Mouse (Mus musculus) hindbrain, embryonic 12.5 days (tissue): ENCODE measurements around the gene Mgat5. TPM values are rescaled to one million over a fixed set of nuclear protein-coding genes. Genes with fewer than 3 reads are reported as not detected.
A peak's percentile ranks its signal among the peaks of the same experiment; 100 is the strongest.

Source experiments
- ATAC-seq: fragments of 200-750 bp; cut with Nextera tagmentation; 2 replicates; pipeline ENCODE4 v1.8.0; 2017; ENCODE audit warnings: moderate TSS enrichment; ENCODE audit not compliant: low FRiP score
- H3K27ac ChIP-seq: fragments of 300-500 bp; sonication (generic); 2 replicates; pipeline ENCODE4 v1.5.1; 2016; ENCODE audit warnings: mild to moderate bottlenecking
- H3K27me3 ChIP-seq: fragments of 300-500 bp; sonication (generic); 2 replicates; pipeline ENCODE4 v1.6.1; 2016; ENCODE audit warnings: mild to moderate bottlenecking
- H3K36me3 ChIP-seq: fragments of 300-500 bp; sonication (generic); 2 replicates; pipeline ENCODE4 v1.6.1; 2016; ENCODE audit warnings: mild to moderate bottlenecking
- H3K4me1 ChIP-seq: fragments of 300-500 bp; sonication (generic); 2 replicates; pipeline ENCODE4 v1.6.1; 2016
- H3K4me2 ChIP-seq: fragments of 300-500 bp; sonication (generic); replicated peaks from 2 replicates; pipeline ENCODE4 v1.6.1; 2016; ENCODE audit warnings: mild to moderate bottlenecking
- H3K4me3 ChIP-seq: fragments of 300-500 bp; sonication (generic); 2 replicates; pipeline ENCODE4 v1.5.1; 2016; ENCODE audit warnings: mild to moderate bottlenecking
- H3K9ac ChIP-seq: fragments of 300-500 bp; sonication (generic); 2 replicates; pipeline ENCODE4 v1.6.1; 2016; ENCODE audit warnings: mild to moderate bottlenecking, moderate library complexity
- H3K9me3 ChIP-seq: fragments of 300-500 bp; sonication (generic); replicated peaks from 2 replicates; pipeline ENCODE4 v1.6.1; 2016; ENCODE audit warnings: mild to moderate bottlenecking
- WGBS: fragments of 180-500 bp; shearing (Covaris S2); methylation state at CpG from one replicate; pipeline ENCODE4 v1.1.7; 2016; 5-methylcytosine and 5-hydroxymethylcytosine counted together
- polyA plus RNA-seq: library from polyadenylated mRNA; unstranded; fragments of >200 nt; fragmentation: Nextera tagmentation; extraction: Ambion mirVana; gene quantifications from 2 replicates; pipeline ENCODE4 v1.2.1, GENCODE M21; 2016

The Mgat5 gene
- polyA plus RNA-seq, 1 experiment from 2014 or later, result 10.3 TPM

- Histone ChIP-seq H3K4me1 (peaks cover 8% of the 10 kb centered on the region), H3K36me3 (no peaks in the 10 kb centered on the region), H3K9ac (no peak overlapping the region), H3K9me3 (no peaks in the 10 kb centered on the region), H3K4me3 (no peak overlapping the region), H3K27ac (no peak overlapping the region), H3K27me3 (no peaks in the 10 kb centered on the region), H3K4me2 (no peak overlapping the region)
- 88% methylated on average over 4 of the region's 4 CpGs for WGBS
- ATAC-seq, result no peak
Observed at GRCm38 (mm10) chr1:127219621-127220020, 14.8 kb downstream of the Mgat5 start.

- no peak overlapping the region for H3K27ac ChIP-seq
- H3K27me3 ChIP-seq, result no peaks in the 10 kb centered on the region
- H3K4me1 ChIP-seq, result peaks cover 4% of the 10 kb centered on the region
- 89% methylated on average over 8 of the region's 8 CpGs for WGBS
- H3K9ac ChIP-seq, result no peak overlapping the region
- H3K9me3 ChIP-seq, result no peaks in the 10 kb centered on the region
- no peak overlapping the region for H3K4me3 ChIP-seq
- H3K4me2 ChIP-seq, result no peak overlapping the region
- no peak for ATAC-seq
- no peaks in the 10 kb centered on the region for H3K36me3 ChIP-seq
Observed at GRCm38 (mm10) chr1:127221998-127222736, 17.4 kb downstream of the Mgat5 start.

- ATAC-seq, result no peak
- H3K4me2 ChIP-seq, result no peak overlapping the region
- H3K4me1 ChIP-seq, result no peaks in the 10 kb centered on the region
- no peak overlapping the region for H3K4me3 ChIP-seq
- H3K27ac ChIP-seq, result no peak overlapping the region
- H3K36me3 ChIP-seq, result no peaks in the 10 kb centered on the region
- no peaks in the 10 kb centered on the region for H3K27me3 ChIP-seq
- WGBS, result 89% methylated on average over 5 of the region's 5 CpGs
- no peak overlapping the region for H3K9ac ChIP-seq
- H3K9me3 ChIP-seq, result no peaks in the 10 kb centered on the region
Observed at GRCm38 (mm10) chr1:127225060-127225459, 20.2 kb downstream of the Mgat5 start.

GRCm38 (mm10) chr1:127229011-127229410, 24.2 kb downstream of the Mgat5 start:
- Histone ChIP-seq H3K4me1 (0 out of 2 replicates have a peak, but pooled peaks cover 5% of the 10 kb centered on the region), H3K9me3 (no peaks in the 10 kb centered on the region), H3K9ac (no peak overlapping the region), H3K4me2 (no peak overlapping the region), H3K27ac (no peak overlapping the region), H3K27me3 (no peaks in the 10 kb centered on the region), H3K4me3 (no peak overlapping the region), H3K36me3 (no peaks in the 10 kb centered on the region)
- 88% methylated on average over 2 of the region's 2 CpGs for WGBS
- ATAC-seq, result no peak

GRCm38 (mm10) chr1:127230468-127230867, 25.7 kb downstream of the Mgat5 start:
- Histone ChIP-seq H3K9me3 (no peaks in the 10 kb centered on the region), H3K4me2 (no peak overlapping the region), H3K27ac (no peak overlapping the region), H3K4me3 (no peak overlapping the region), H3K27me3 (no peaks in the 10 kb centered on the region), H3K4me1 (0 out of 2 replicates have a peak, but pooled peaks cover 5% of the 10 kb centered on the region), H3K36me3 (no peaks in the 10 kb centered on the region), H3K9ac (no peak overlapping the region)
- WGBS, result 74% methylated on average over 2 of the region's 2 CpGs
- no peak for ATAC-seq

- WGBS, result 79% methylated on average over 4 of the region's 4 CpGs
- no peaks in the 10 kb centered on the region for H3K36me3 ChIP-seq
- no peaks in the 10 kb centered on the region for H3K9me3 ChIP-seq
- ATAC-seq, result no peak
- H3K4me1 ChIP-seq, result 0 out of 2 replicates have a peak, but pooled peaks cover 8% of the 10 kb centered on the region
- H3K27ac ChIP-seq, result no peak overlapping the region
- H3K4me2 ChIP-seq, result no peak overlapping the region
- H3K9ac ChIP-seq, result no peak overlapping the region
- no peak overlapping the region for H3K4me3 ChIP-seq
- H3K27me3 ChIP-seq, result no peaks in the 10 kb centered on the region
Observed at GRCm38 (mm10) chr1:127233191-127233651, 28.4 kb downstream of the Mgat5 start.

GRCm38 (mm10) chr1:127235157-127235556, 30.3 kb downstream of the Mgat5 start:
- no peaks in the 10 kb centered on the region for H3K9me3 ChIP-seq
- no peak overlapping the region for H3K4me2 ChIP-seq
- H3K4me1 ChIP-seq, result peaks cover 21% of the 10 kb centered on the region
- no peak overlapping the region for H3K4me3 ChIP-seq
- no peak overlapping the region for H3K27ac ChIP-seq
- H3K36me3 ChIP-seq, result no peaks in the 10 kb centered on the region
- ATAC-seq, result no peak
- H3K9ac ChIP-seq, result no peak overlapping the region
- no peaks in the 10 kb centered on the region for H3K27me3 ChIP-seq
- 70% methylated on average over 4 of the region's 4 CpGs for WGBS

- H3K36me3 ChIP-seq, result no peaks in the 10 kb centered on the region
- no peaks in the 10 kb centered on the region for H3K9me3 ChIP-seq
- 75% methylated on average over 8 of the region's 8 CpGs for WGBS
- H3K9ac ChIP-seq, result no peak overlapping the region
- no peak overlapping the region for H3K4me3 ChIP-seq
- no peak for ATAC-seq
- peaks cover 23% of the 10 kb centered on the region for H3K4me1 ChIP-seq
- no peak overlapping the region for H3K4me2 ChIP-seq
- H3K27me3 ChIP-seq, result no peaks in the 10 kb centered on the region
- H3K27ac ChIP-seq, result no peak overlapping the region
Observed at GRCm38 (mm10) chr1:127236396-127236795, 31.6 kb downstream of the Mgat5 start.

- ATAC-seq, result peak; percentile 61
- peak overlapping the region; percentile 19; the same call in 1 of the 2 replicates for H3K27ac ChIP-seq
Observed at GRCm38 (mm10) chr1:127238871-127239314, 34.1 kb downstream of the Mgat5 start.

GRCm38 (mm10) chr1:127239914-127240313, 35.1 kb downstream of the Mgat5 start:
- no peak overlapping the region for H3K4me3 ChIP-seq
- no peaks in the 10 kb centered on the region for H3K9me3 ChIP-seq
- peaks cover 18% of the 10 kb centered on the region for H3K4me1 ChIP-seq
- peak; percentile 58 for ATAC-seq
- H3K27me3 ChIP-seq, result no peaks in the 10 kb centered on the region
- WGBS, result 19% methylated on average over 6 of the region's 6 CpGs
- no peaks in the 10 kb centered on the region for H3K36me3 ChIP-seq
- H3K4me2 ChIP-seq, result no peak overlapping the region
- H3K9ac ChIP-seq, result no peak overlapping the region
- H3K27ac ChIP-seq, result no peak overlapping the region

More at GRCm38 (mm10) chr1:127238871-127239314, 34.1 kb downstream of the Mgat5 start:
- 38% methylated on average over 6 of the region's 6 CpGs for WGBS
- Histone ChIP-seq H3K27me3 (no peaks in the 10 kb centered on the region), H3K4me2 (no peak overlapping the region), H3K36me3 (no peaks in the 10 kb centered on the region), H3K4me3 (no peak overlapping the region), H3K9ac (no peak overlapping the region), H3K4me1 (peaks cover 18% of the 10 kb centered on the region), H3K9me3 (no peaks in the 10 kb centered on the region)

GRCm38 (mm10) chr1:127242151-127242887, 37.5 kb downstream of the Mgat5 start:
- peaks cover 15% of the 10 kb centered on the region for H3K4me1 ChIP-seq
- H3K4me2 ChIP-seq, result no peak overlapping the region
- no peak overlapping the region for H3K4me3 ChIP-seq
- no peak overlapping the region for H3K27ac ChIP-seq
- no peak for ATAC-seq
- no peaks in the 10 kb centered on the region for H3K9me3 ChIP-seq
- H3K9ac ChIP-seq, result no peak overlapping the region
- WGBS, result 82% methylated on average over 15 of the region's 15 CpGs
- no peaks in the 10 kb centered on the region for H3K36me3 ChIP-seq
- H3K27me3 ChIP-seq, result no peaks in the 10 kb centered on the region

GRCm38 (mm10) chr1:127242888-127243588, 38.2 kb downstream of the Mgat5 start:
- Histone ChIP-seq H3K27me3 (no peaks in the 10 kb centered on the region), H3K9ac (no peak overlapping the region), H3K9me3 (no peaks in the 10 kb centered on the region), H3K4me3 (no peak overlapping the region), H3K27ac (no peak overlapping the region), H3K4me2 (no peak overlapping the region), H3K4me1 (peaks cover 15% of the 10 kb centered on the region), H3K36me3 (no peaks in the 10 kb centered on the region)
- 74% methylated on average over 6 of the region's 6 CpGs for WGBS
- ATAC-seq, result no peak
